In the genomic region with DNA sequence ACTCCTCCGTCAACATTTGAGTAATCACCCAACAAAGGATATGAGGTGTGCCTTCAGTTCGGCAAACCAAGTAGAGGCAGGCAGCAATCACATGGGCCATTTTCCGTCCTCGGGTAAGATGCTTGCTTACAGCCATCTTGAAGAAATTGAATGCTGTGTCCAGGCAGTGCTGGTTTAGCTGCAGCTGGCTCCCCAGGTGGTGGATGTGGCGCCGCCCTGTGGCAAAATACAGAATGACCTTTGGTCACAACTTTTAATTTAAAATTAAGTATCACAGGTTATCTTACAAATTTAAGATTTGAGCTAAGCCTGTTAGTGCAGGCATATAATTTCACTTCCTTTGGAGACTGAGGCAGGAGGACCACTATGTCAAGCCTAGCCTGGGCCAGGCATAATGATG, we compare ENCODE assay signal across 9 mouse cellular contexts. TPM values are rescaled to one million over a fixed set of nuclear protein-coding genes. Genes with fewer than 3 reads are reported as not detected.
DNase-seq lines count a peak whose midpoint lies in the region; ATAC-seq and TF ChIP-seq lines count a peak whose summit lies in the region.
"Had no signal": no experiment of that assay in that cellular context is flagged by ENCODE, and none has a peak within 500 bp of the region (broad histone marks: within the 10 kb centered on the region; RNA-seq: fewer than 3 reads in every experiment).

No protein-coding gene starts in this region.

- no peak overlapping the region for H3K4me3 ChIP-seq in kidney, adult 2 months (ENCODE audit: insufficient read depth, low read depth, low read length)
- no peak overlapping the region for H3K4me3 ChIP-seq in CH12.LX (replicated peaks in 1 of 3; ENCODE audit: low read depth in 2 of 3, low read length in 2 of 3, poor library complexity in 1 of 3)
- no peak overlapping the region for H3K4me3 ChIP-seq in heart, embryonic 12.5 days
- H3K4me3 ChIP-seq: myocyte had no signal

- 62% methylated on average over 6 of the region's 6 CpGs for WGBS in kidney, adult 2 months
- WGBS in heart, embryonic 12.5 days: 80% methylated on average over 6 of the region's 6 CpGs

- H3K4me2 ChIP-seq in CH12.LX (ENCODE audit: insufficient read depth, low read depth, poor library complexity, severe bottlenecking): no peak overlapping the region
- H3K4me2 ChIP-seq in heart, embryonic 12.5 days: no peak overlapping the region

- H3K79me2 ChIP-seq in CH12.LX (replicated peaks; ENCODE audit: control insufficient read depth, extremely low read depth, insufficient read depth, poor library complexity, severe bottlenecking): 0 out of 2 replicates have a peak, but pooled peaks cover 2% of the 10 kb centered on the region

- no peaks in the 10 kb centered on the region for H3K27me3 ChIP-seq in kidney, adult 2 months (replicated peaks; ENCODE audit: control insufficient read depth, insufficient read depth, low read length)
- H3K27me3 ChIP-seq in CH12.LX (replicated peaks): no peaks in the 10 kb centered on the region
- H3K27me3 ChIP-seq in heart, embryonic 12.5 days (replicated peaks): no peaks in the 10 kb centered on the region

- ATAC-seq in megakaryocyte-erythroid progenitor cell, adult 5-6 weeks (replicated peaks; ENCODE audit: low FRiP score, low TSS enrichment, poor library complexity, severe bottlenecking): no peak
- no peak for ATAC-seq in heart, embryonic 12.5 days (ENCODE audit: insufficient number of reproducible peaks, low FRiP score)

- peak; percentile 24 for DNase-seq in kidney, adult 2 months
- no peak for DNase-seq in kidney, adult 9 months
- DNase-seq in CH12.LX (ENCODE audit: extremely low read depth) (no peak), ZHBTc4 (ENCODE audit: low read depth, low spot score) (peak; percentile 58)
- peak; percentile 49 for DNase-seq in lung, postnatal 14 days
- DNase-seq in left cerebral cortex, adult 18-20 months (ENCODE audit: low spot score in 2 of 2): no peak

- no peak for TF ChIP-seq POLR2A in kidney, adult 2 months (IDR thresholded peaks at IDR 0.05; ENCODE audit: low read depth, low read length)
- TF ChIP-seq POLR2A in CH12.LX (IDR thresholded peaks at IDR 0.05; ENCODE audit: low read depth, low read length): no peak

- TF ChIP-seq CTCF in kidney, adult 2 months (conservative IDR thresholded peaks at IDR 0.05; ENCODE audit: insufficient read depth, insufficient read length, low read depth, low read length): peak; percentile 40
- peak; percentile 30 to 58; a peak in 3 of 4 replicates for TF ChIP-seq CTCF in CH12.LX (conservative IDR thresholded peaks at IDR 0.05 in 1 of 2, IDR thresholded peaks at IDR 0.05 in 1 of 2; ENCODE audit: low read depth in 2 of 2, low read length in 2 of 2)

- TF ChIP-seq RAD21 in CH12.LX (IDR thresholded peaks at IDR 0.05; ENCODE audit: low read depth, low read length): peak; percentile 21

- no peak overlapping the region for H3K27ac ChIP-seq in kidney, adult 2 months (ENCODE audit: insufficient read depth, low read depth, low read length)
- no peak overlapping the region for H3K27ac ChIP-seq in CH12.LX (ENCODE audit: insufficient read depth, low read depth)
- no peak overlapping the region for H3K27ac ChIP-seq in heart, embryonic 12.5 days (ENCODE audit: poor library complexity, severe bottlenecking)

- no peak overlapping the region for H3K9ac ChIP-seq in CH12.LX (ENCODE audit: insufficient read depth, low read depth)
- H3K9ac ChIP-seq in heart, embryonic 12.5 days: no peak overlapping the region

- in situ Hi-C loops in CH12.LX (cut with MboI; ENCODE audit: low pct_ligation_motif_present, low pct_unique_long_range_greater_than_20kb, low sequenced_read_pairs): no loop called here

- H3K4me1 ChIP-seq in kidney, adult 2 months (ENCODE audit: control insufficient read depth, insufficient read depth, low read length): no peaks in the 10 kb centered on the region
- H3K4me1 ChIP-seq in CH12.LX (ENCODE audit: control insufficient read depth in 1 of 2, insufficient read depth in 2 of 2): peaks cover 0 to 25% of the 10 kb centered on the region in 2 experiments; a peak in 2 of 4 replicates
- H3K4me1 ChIP-seq in heart, embryonic 12.5 days (replicated peaks): peaks cover 9% of the 10 kb centered on the region

- H3K9me3 ChIP-seq in CH12.LX (replicated peaks; ENCODE audit: low read length): no peaks in the 10 kb centered on the region
- no peaks in the 10 kb centered on the region for H3K9me3 ChIP-seq in heart, embryonic 12.5 days (replicated peaks)

- peaks cover 2% of the 10 kb centered on the region; the same call in 1 of the 2 replicates for H3K36me3 ChIP-seq in kidney, adult 2 months (ENCODE audit: control insufficient read depth, insufficient read depth, low read length)
- peaks cover 45 to 74% of the 10 kb centered on the region in 2 experiments for H3K36me3 ChIP-seq in CH12.LX (replicated peaks in 1 of 2; ENCODE audit: control insufficient read depth in 1 of 2, insufficient read depth in 1 of 2, low read length in 1 of 2)
- H3K36me3 ChIP-seq in heart, embryonic 12.5 days: peaks cover 57% of the 10 kb centered on the region

- TF ChIP-seq EP300 in CH12.LX (IDR thresholded peaks at IDR 0.05; ENCODE audit: low read length): no peak

- dilution Hi-C loops in CH12.LX (cut with MboI; ENCODE audit: extremely low pct_ligation_motif_present, extremely low pct_unique_long_range_greater_than_20kb, low sequenced_read_pairs): no loop called here

TF ChIP-seq in CH12.LX, 34 proteins besides CTCF, POLR2A, EP300 and RAD21:
- TF ChIP-seq SMC3 (IDR thresholded peaks at IDR 0.05; ENCODE audit: low read depth, low read length): peak; percentile 44
- TF ChIP-seq MAZ (IDR thresholded peaks at IDR 0.05; ENCODE audit: low read depth, low read length): no peak

RNA-seq across cellular contexts. Expression of gene Btbd6, which starts 11.6 kb away (rescaled TPM):
- 31.8 and 45.2 TPM in 2 replicates for polyA plus RNA-seq in kidney, adult 2 months (2012; rRNA removed)
- 10.8 and 11.9 TPM in 2 replicates for total RNA-seq in CH12.LX (2012; rRNA removed)
- total RNA-seq in CH12.LX (2014; rRNA removed): 4.3 and 5.6 TPM in 2 replicates
- 8.0 and 9.9 TPM in 2 replicates for polyA plus RNA-seq in CH12.LX (2012; ENCODE audit: insufficient read length, low read depth)
- total RNA-seq in megakaryocyte-erythroid progenitor cell, adult 5-6 weeks (2014; fragmentation: Nextera tagmentation): 4.2 and 6.5 TPM in 2 replicates
- 5.0 and 8.7 TPM in 2 replicates for total RNA-seq in megakaryocyte-erythroid progenitor cell, adult 5-6 weeks (2017)
- 22.4 and 23.0 TPM in 2 replicates for polyA plus RNA-seq in heart, embryonic 12.5 days (2016; fragmentation: Nextera tagmentation; extraction: Ambion mirVana)
- 10 to 100 TPM; 67.9 to 68.5 TPM for total RNA-seq in left cerebral cortex, adult 18-20 months (2021)

RNA-seq across cellular contexts. Expression of gene Brf1, which starts 12.6 kb away (rescaled TPM):
- 44.8 and 53.0 TPM in 2 replicates for polyA plus RNA-seq in kidney, adult 2 months (2012; rRNA removed)
- total RNA-seq in CH12.LX (2012; rRNA removed) (30.8 and 31.2 TPM in 2 replicates), CH12.LX (2014; rRNA removed) (15.9 and 18.1 TPM in 2 replicates)
- polyA plus RNA-seq in CH12.LX (2012; ENCODE audit: insufficient read length, low read depth): 29.6 and 30.6 TPM in 2 replicates
- 79.6 and 114 TPM in 2 replicates for total RNA-seq in megakaryocyte-erythroid progenitor cell, adult 5-6 weeks (2014; fragmentation: Nextera tagmentation)
- 58.8 and 83.3 TPM in 2 replicates for total RNA-seq in megakaryocyte-erythroid progenitor cell, adult 5-6 weeks (2017)
- polyA plus RNA-seq in heart, embryonic 12.5 days (2016; fragmentation: Nextera tagmentation; extraction: Ambion mirVana): 40.3 and 42.9 TPM in 2 replicates
- 10 to 100 TPM; 45.0 to 47.0 TPM for total RNA-seq in left cerebral cortex, adult 18-20 months (2021)

RNA-seq across cellular contexts. Expression of gene Pacs2, which starts 26.4 kb away (rescaled TPM):
- 42.4 and 47.8 TPM in 2 replicates for polyA plus RNA-seq in kidney, adult 2 months (2012; rRNA removed)
- 6.5 and 7.1 TPM in 2 replicates for total RNA-seq in CH12.LX (2012; rRNA removed)
- 2.4 and 3.1 TPM in 2 replicates for total RNA-seq in CH12.LX (2014; rRNA removed)
- 7.0 and 8.2 TPM in 2 replicates for polyA plus RNA-seq in CH12.LX (2012; ENCODE audit: insufficient read length, low read depth)
- 31.6 and 33.3 TPM in 2 replicates for total RNA-seq in megakaryocyte-erythroid progenitor cell, adult 5-6 weeks (2014; fragmentation: Nextera tagmentation)
- 9.4 and 10.0 TPM in 2 replicates for total RNA-seq in megakaryocyte-erythroid progenitor cell, adult 5-6 weeks (2017)
- 10.5 and 12.2 TPM in 2 replicates for polyA plus RNA-seq in heart, embryonic 12.5 days (2016; fragmentation: Nextera tagmentation; extraction: Ambion mirVana)
- 10 to 100 TPM; 58.7 to 60.8 TPM for total RNA-seq in left cerebral cortex, adult 18-20 months (2021)

RNA-seq across cellular contexts. Expression of gene Nudt14, which starts 46.0 kb away (rescaled TPM):
- 66.1 and 73.0 TPM in 2 replicates for polyA plus RNA-seq in kidney, adult 2 months (2012; rRNA removed)
- total RNA-seq in CH12.LX (2012; rRNA removed): 15.9 and 23.9 TPM in 2 replicates
- 17.7 and 19.7 TPM in 2 replicates for total RNA-seq in CH12.LX (2014; rRNA removed)
- polyA plus RNA-seq in CH12.LX (2012; ENCODE audit: insufficient read length, low read depth): 20.0 and 20.7 TPM in 2 replicates
- 9.9 and 22.9 TPM in 2 replicates for total RNA-seq in megakaryocyte-erythroid progenitor cell, adult 5-6 weeks (2014; fragmentation: Nextera tagmentation)
- total RNA-seq in megakaryocyte-erythroid progenitor cell, adult 5-6 weeks (2017): 1.9 and 7.5 TPM in 2 replicates
- polyA plus RNA-seq in heart, embryonic 12.5 days (2016; fragmentation: Nextera tagmentation; extraction: Ambion mirVana): 38.3 and 41.7 TPM in 2 replicates
- 10 to 100 TPM; 10.4 to 12.2 TPM for total RNA-seq in left cerebral cortex, adult 18-20 months (2021)

RNA-seq across cellular contexts. Expression of gene Jag2, which starts 58.3 kb away (rescaled TPM):
- polyA plus RNA-seq in kidney, adult 2 months (2012; rRNA removed): 10.1 and 10.6 TPM in 2 replicates
- total RNA-seq in CH12.LX (2012; rRNA removed) (3.8 and 7.6 TPM in 2 replicates), CH12.LX (2014; rRNA removed) (0.34 and 0.69 TPM in 2 replicates)
- polyA plus RNA-seq in CH12.LX (2012; ENCODE audit: insufficient read length, low read depth): 0.59 and 0.80 TPM in 2 replicates
- 0.11 and 0.99 TPM in 2 replicates for total RNA-seq in megakaryocyte-erythroid progenitor cell, adult 5-6 weeks (2014; fragmentation: Nextera tagmentation)
- 0.23 and 5.7 TPM in 2 replicates for total RNA-seq in megakaryocyte-erythroid progenitor cell, adult 5-6 weeks (2017)
- polyA plus RNA-seq in heart, embryonic 12.5 days (2016; fragmentation: Nextera tagmentation; extraction: Ambion mirVana): 2.6 TPM in 2 replicates
- total RNA-seq in left cerebral cortex, adult 18-20 months (2021): 10 to 100 TPM; 53.4 to 58.9 TPM

Comparison
In these comparisons a context has a peak if more than half of its experiments do, and no peak if none do; other contexts are left out.
1. DNase-seq: peak in kidney, adult 2 months (single experiment), ZHBTc4 (single experiment) and lung, postnatal 14 days (single experiment); none in kidney, adult 9 months (single experiment), CH12.LX (single experiment) and left cerebral cortex, adult 18-20 months (0 of 2).
2. RNA of gene Btbd6, which starts 11.6 kb away (total RNA-seq): 67.9 to 68.5 TPM in left cerebral cortex, adult 18-20 months; 4.3 to 11.9 TPM in CH12.LX and 4.2 to 8.7 TPM in megakaryocyte-erythroid progenitor cell, adult 5-6 weeks; every median in the first group is over 4 times any median in the second.